Mouse (Mus musculus) thymus, adult 2 months (tissue): Measurements from ENCODE around the gene Lonrf2.

Source experiments
- CTCF ChIP-seq: fragments of 200-500 bp; IDR thresholded peaks from 2 replicates; pipeline ENCODE4 v1.5.1; 2012; ENCODE audit warnings: mild to moderate bottlenecking, control low read depth, low read length, moderate library complexity, borderline replicate concordance; ENCODE audit not compliant: control insufficient read depth, poor library complexity, insufficient read depth; ENCODE audit errors: extremely low read depth
- POLR2A ChIP-seq: fragments of 200-500 bp; IDR thresholded peaks from 2 replicates; pipeline ENCODE4 v1.6.1; 2012; ENCODE audit warnings: mild to moderate bottlenecking, low read length, control low read depth, moderate library complexity; ENCODE audit not compliant: control insufficient read depth, poor library complexity, insufficient read depth; ENCODE audit errors: extremely low read depth

GRCm38 (mm10) chr1:38847975-38848374, 11.5 kb upstream of the Lonrf2 start:
- no peak for TF ChIP-seq CTCF
- no peak for TF ChIP-seq POLR2A
